Mouse (Mus musculus): ENCODE data around the gene Lrrc4. TPM values are rescaled to one million over a fixed set of nuclear protein-coding genes. Genes with fewer than 3 reads are reported as not detected.

Lrrc4 gene
- polyA plus RNA-seq, 1 experiment from 2014 or later, result 0.56 TPM

DNA sequence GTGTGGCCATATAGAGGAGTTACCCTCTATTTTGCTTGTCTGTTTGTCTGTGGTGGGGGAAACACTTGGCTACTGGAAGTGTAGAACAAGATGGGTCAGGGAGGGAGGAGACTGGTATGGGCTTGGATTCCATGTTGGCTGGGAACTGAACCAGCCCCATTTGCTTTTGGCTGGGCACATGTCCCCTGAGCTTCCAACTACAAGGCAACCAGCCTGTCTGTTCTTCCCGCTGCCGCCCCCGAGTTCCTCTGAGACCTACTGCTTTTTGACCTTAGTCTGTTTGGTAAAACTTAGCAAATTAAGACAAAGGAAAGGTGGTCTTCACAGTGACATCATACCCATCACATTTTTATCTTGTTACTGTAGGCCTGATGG, 40.9 kb upstream of the Lrrc4 start:
- H3K27me3 ChIP-seq (replicated peaks; ENCODE audit: control insufficient read depth, insufficient read depth, low read length), result no peaks in the 10 kb centered on the region
- no peak for DNase-seq (ENCODE audit: low spot score)
- WGBS, result 86% methylated on average over 3 of the region's 3 CpGs
- H3K27ac ChIP-seq (ENCODE audit: low read depth, low read length), result no peak overlapping the region
- H3K9ac ChIP-seq (ENCODE audit: low read depth, low read length), result no peak overlapping the region
- no peak overlapping the region for H3K4me3 ChIP-seq (ENCODE audit: low read depth, low read length)
- ATAC-seq (replicated peaks; ENCODE audit: low FRiP score), result no peak
- H3K4me1 ChIP-seq (replicated peaks; ENCODE audit: control insufficient read depth, insufficient read depth, low read length), result no peaks in the 10 kb centered on the region
- no peak overlapping the region for H3K4me2 ChIP-seq
- H3K36me3 ChIP-seq (ENCODE audit: control insufficient read depth, insufficient read depth, low read length), result no peaks in the 10 kb centered on the region; the same call in 1 of the 2 replicates
- no peaks in the 10 kb centered on the region for H3K9me3 ChIP-seq (ENCODE audit: control insufficient read depth, low read length)

- no peak for DNase-seq (ENCODE audit: low spot score)
- Histone ChIP-seq H3K4me2 (no peak overlapping the region), H3K36me3 (ENCODE audit: control insufficient read depth, insufficient read depth, low read length) (no peaks in the 10 kb centered on the region; the same call in 1 of the 2 replicates), H3K4me1 (replicated peaks; ENCODE audit: control insufficient read depth, insufficient read depth, low read length) (no peaks in the 10 kb centered on the region), H3K27me3 (replicated peaks; ENCODE audit: control insufficient read depth, insufficient read depth, low read length) (no peaks in the 10 kb centered on the region), H3K27ac (ENCODE audit: low read depth, low read length) (no peak overlapping the region), H3K9me3 (ENCODE audit: control insufficient read depth, low read length) (no peaks in the 10 kb centered on the region), H3K4me3 (ENCODE audit: low read depth, low read length) (no peak overlapping the region), H3K9ac (ENCODE audit: low read depth, low read length) (no peak overlapping the region)
- WGBS, result 66% methylated on average over 5 of the region's 5 CpGs
- ATAC-seq (replicated peaks; ENCODE audit: low FRiP score), result no peak
Measured at GRCm38 (mm10) chr6:28871725-28872420, 40.3 kb upstream of the Lrrc4 start.

DNA sequence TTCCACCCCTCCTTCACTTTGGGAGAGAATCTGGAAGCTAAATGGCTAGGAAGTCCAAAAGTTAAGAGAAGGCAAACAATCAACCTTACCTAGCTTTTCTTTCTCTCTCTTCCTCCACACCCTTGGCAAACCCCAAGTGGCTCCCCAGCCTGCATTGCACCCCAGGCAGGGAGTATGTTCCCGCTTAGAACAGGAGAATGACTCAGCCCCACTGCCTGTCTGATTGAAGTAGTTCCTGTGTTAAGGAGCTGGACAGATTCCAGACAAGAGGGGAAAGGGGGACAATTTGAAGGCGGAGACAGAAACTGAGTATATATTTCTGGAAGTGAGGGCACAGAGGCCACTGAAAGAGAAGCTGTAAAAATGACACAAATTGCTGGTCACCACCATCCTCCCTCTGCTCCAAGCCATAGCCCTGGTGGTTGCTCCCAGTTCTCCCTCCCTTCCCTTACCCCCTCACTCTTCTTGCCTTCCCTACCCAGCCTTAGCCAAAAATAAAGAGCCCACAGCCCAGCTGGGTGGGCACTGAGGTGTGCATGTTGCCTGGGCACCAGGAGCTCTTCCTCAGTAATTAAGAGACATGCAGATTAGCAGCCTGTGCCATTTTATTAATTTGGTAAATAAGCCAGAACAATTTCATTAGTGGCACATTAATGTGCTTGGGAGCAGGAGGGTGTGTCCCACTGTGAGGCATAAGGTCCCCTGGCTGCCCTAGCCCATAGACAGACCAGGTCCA, 36.1 kb upstream of the Lrrc4 start:
- WGBS, result 65% methylated on average over 2 of the region's 2 CpGs

DNA sequence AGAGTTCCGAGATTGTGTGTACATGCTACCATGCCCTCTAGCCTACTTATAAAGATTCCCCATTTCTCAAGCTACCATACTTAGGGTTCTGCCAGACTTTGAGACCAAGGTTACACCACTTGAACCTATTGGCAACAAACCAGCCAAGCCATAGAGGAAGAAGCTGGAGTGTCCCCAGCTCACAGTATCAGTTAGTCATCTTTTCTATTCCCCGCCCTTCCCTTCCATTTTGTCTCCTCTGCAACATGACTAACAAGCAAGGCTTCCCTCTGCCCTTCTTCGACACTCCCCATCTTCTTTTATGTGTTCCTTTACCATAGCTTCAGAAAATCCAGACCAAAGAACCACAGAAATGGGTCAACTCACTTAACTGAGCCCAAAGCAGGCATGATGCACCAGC, 34.7 kb upstream of the Lrrc4 start:
- Histone ChIP-seq H3K27ac (ENCODE audit: low read depth, low read length) (no peak overlapping the region), H3K4me3 (ENCODE audit: low read depth, low read length) (no peak overlapping the region), H3K9ac (ENCODE audit: low read depth, low read length) (no peak overlapping the region), H3K27me3 (replicated peaks; ENCODE audit: control insufficient read depth, insufficient read depth, low read length) (no peaks in the 10 kb centered on the region), H3K9me3 (ENCODE audit: control insufficient read depth, low read length) (no peaks in the 10 kb centered on the region), H3K4me1 (replicated peaks; ENCODE audit: control insufficient read depth, insufficient read depth, low read length) (no peaks in the 10 kb centered on the region), H3K4me2 (no peak overlapping the region), H3K36me3 (ENCODE audit: control insufficient read depth, insufficient read depth, low read length) (no peaks in the 10 kb centered on the region)
- ATAC-seq (replicated peaks; ENCODE audit: low FRiP score), result no peak
- no peak for DNase-seq (ENCODE audit: low spot score)
- 92% methylated on average over 3 of the region's 3 CpGs for WGBS

More for the DNA sequence above, 36.1 kb upstream of the Lrrc4 start:
- H3K4me1 ChIP-seq (replicated peaks; ENCODE audit: control insufficient read depth, insufficient read depth, low read length), result no peaks in the 10 kb centered on the region
- ATAC-seq (replicated peaks; ENCODE audit: low FRiP score), result no peak
- no peaks in the 10 kb centered on the region for H3K9me3 ChIP-seq (ENCODE audit: control insufficient read depth, low read length)
- DNase-seq (ENCODE audit: low spot score), result no peak
- H3K27me3 ChIP-seq (replicated peaks; ENCODE audit: control insufficient read depth, insufficient read depth, low read length), result no peaks in the 10 kb centered on the region
- no peak overlapping the region for H3K4me2 ChIP-seq
- H3K27ac ChIP-seq (ENCODE audit: low read depth, low read length), result no peak overlapping the region
- no peaks in the 10 kb centered on the region for H3K36me3 ChIP-seq (ENCODE audit: control insufficient read depth, insufficient read depth, low read length)
- H3K9ac ChIP-seq (ENCODE audit: low read depth, low read length), result no peak overlapping the region
- no peak overlapping the region for H3K4me3 ChIP-seq (ENCODE audit: low read depth, low read length)

DNA sequence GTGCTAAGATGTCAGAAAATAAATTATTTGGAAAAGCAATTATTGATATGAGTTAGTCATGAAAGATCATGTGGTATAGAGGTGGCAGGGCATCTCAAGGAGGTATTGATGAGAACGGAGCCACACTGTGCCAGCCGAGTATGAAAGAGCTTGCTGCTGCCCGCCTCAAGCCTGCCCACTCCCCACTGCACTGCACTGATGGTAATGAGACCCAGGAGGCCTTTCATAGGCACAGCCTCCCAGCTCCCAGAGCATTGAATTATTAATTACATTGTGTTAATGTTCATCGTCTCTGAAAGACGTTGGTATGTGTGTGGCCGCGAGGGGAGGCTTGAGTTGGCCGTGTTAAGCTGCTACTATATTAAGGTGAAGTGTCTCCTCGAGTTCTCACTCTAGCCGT, 33.6 kb upstream of the Lrrc4 start:
- Histone ChIP-seq H3K9me3 (ENCODE audit: control insufficient read depth, low read length) (no peaks in the 10 kb centered on the region), H3K27me3 (replicated peaks; ENCODE audit: control insufficient read depth, insufficient read depth, low read length) (no peaks in the 10 kb centered on the region), H3K36me3 (ENCODE audit: control insufficient read depth, insufficient read depth, low read length) (no peaks in the 10 kb centered on the region), H3K4me1 (replicated peaks; ENCODE audit: control insufficient read depth, insufficient read depth, low read length) (no peaks in the 10 kb centered on the region), H3K9ac (ENCODE audit: low read depth, low read length) (no peak overlapping the region), H3K4me2 (no peak overlapping the region), H3K4me3 (ENCODE audit: low read depth, low read length) (no peak overlapping the region), H3K27ac (ENCODE audit: low read depth, low read length) (no peak overlapping the region)
- no peak for ATAC-seq (replicated peaks; ENCODE audit: low FRiP score)
- no peak for DNase-seq (ENCODE audit: low spot score)
- 91% methylated on average over 10 of the region's 10 CpGs for WGBS

GRCm38 (mm10) chr6:28864684-28865083, 33.1 kb upstream of the Lrrc4 start:
- Histone ChIP-seq H3K4me2 (no peak overlapping the region), H3K9ac (ENCODE audit: low read depth, low read length) (no peak overlapping the region), H3K9me3 (ENCODE audit: control insufficient read depth, low read length) (no peaks in the 10 kb centered on the region), H3K27me3 (replicated peaks; ENCODE audit: control insufficient read depth, insufficient read depth, low read length) (no peaks in the 10 kb centered on the region), H3K27ac (ENCODE audit: low read depth, low read length) (no peak overlapping the region), H3K4me3 (ENCODE audit: low read depth, low read length) (no peak overlapping the region), H3K36me3 (ENCODE audit: control insufficient read depth, insufficient read depth, low read length) (no peaks in the 10 kb centered on the region), H3K4me1 (replicated peaks; ENCODE audit: control insufficient read depth, insufficient read depth, low read length) (no peaks in the 10 kb centered on the region)
- DNase-seq (ENCODE audit: low spot score) (no peak), ATAC-seq (replicated peaks; ENCODE audit: low FRiP score) (no peak)
- 58% methylated on average over 5 of the region's 5 CpGs for WGBS

DNA sequence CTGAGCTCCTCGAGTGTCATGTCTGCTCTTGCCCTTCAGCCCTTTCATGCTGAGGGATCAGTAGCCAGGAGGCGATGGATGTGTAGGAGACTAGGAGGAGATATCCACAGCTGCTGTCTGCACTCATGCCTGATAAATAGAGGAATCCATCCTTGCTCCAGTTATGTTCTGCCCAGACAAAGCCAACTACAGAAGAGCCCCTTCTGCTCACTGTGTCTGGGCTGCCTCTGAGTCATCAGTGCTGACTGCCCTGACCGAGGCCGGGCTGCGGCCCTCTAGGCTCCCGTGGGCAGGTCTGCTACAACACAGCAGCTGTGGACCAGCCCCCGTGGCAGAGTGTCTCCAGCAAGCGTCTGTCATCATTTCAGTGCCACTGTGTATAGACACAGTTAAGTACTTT, 30.8 kb upstream of the Lrrc4 start:
- WGBS, result 79% methylated on average over 8 of the region's 8 CpGs
- DNase-seq (ENCODE audit: low spot score) (no peak), ATAC-seq (replicated peaks; ENCODE audit: low FRiP score) (no peak)
- H3K36me3 ChIP-seq (ENCODE audit: control insufficient read depth, insufficient read depth, low read length), result no peaks in the 10 kb centered on the region
- peaks cover 9% of the 10 kb centered on the region for H3K4me1 ChIP-seq (replicated peaks; ENCODE audit: control insufficient read depth, insufficient read depth, low read length)
- no peak overlapping the region for H3K9ac ChIP-seq (ENCODE audit: low read depth, low read length)
- H3K27me3 ChIP-seq (replicated peaks; ENCODE audit: control insufficient read depth, insufficient read depth, low read length), result no peaks in the 10 kb centered on the region
- no peaks in the 10 kb centered on the region for H3K9me3 ChIP-seq (ENCODE audit: control insufficient read depth, low read length)
- H3K27ac ChIP-seq (ENCODE audit: low read depth, low read length), result no peak overlapping the region
- H3K4me2 ChIP-seq, result no peak overlapping the region
- no peak overlapping the region for H3K4me3 ChIP-seq (ENCODE audit: low read depth, low read length)

DNA sequence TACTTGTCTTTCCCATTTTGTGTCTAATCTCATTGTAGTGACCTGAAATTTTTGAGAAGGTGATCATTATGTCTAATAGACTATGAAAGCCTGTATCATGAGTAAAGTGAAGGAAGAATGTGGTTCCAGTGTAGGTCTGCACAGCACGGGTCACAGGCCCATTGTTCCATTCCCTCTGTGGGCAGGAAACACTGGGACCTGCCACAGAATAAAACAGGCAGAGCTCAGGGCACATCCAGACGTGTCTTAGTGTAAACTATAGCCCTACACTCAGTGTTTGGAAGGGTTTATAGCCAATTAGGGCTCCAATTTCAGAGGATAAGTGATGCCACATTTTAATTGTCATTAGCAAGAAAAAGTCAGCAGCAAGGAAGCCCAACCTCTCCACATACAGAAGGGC, 29.4 kb upstream of the Lrrc4 start:
- Histone ChIP-seq H3K27ac (ENCODE audit: low read depth, low read length) (no peak overlapping the region), H3K27me3 (replicated peaks; ENCODE audit: control insufficient read depth, insufficient read depth, low read length) (no peaks in the 10 kb centered on the region), H3K9ac (ENCODE audit: low read depth, low read length) (no peak overlapping the region), H3K4me2 (no peak overlapping the region), H3K36me3 (ENCODE audit: control insufficient read depth, insufficient read depth, low read length) (no peaks in the 10 kb centered on the region), H3K4me1 (replicated peaks; ENCODE audit: control insufficient read depth, insufficient read depth, low read length) (peaks cover 20% of the 10 kb centered on the region), H3K9me3 (ENCODE audit: control insufficient read depth, low read length) (no peaks in the 10 kb centered on the region), H3K4me3 (ENCODE audit: low read depth, low read length) (no peak overlapping the region)
- WGBS, result 57% methylated on average over 2 of the region's 2 CpGs
- DNase-seq (ENCODE audit: low spot score), result no peak
- no peak for ATAC-seq (replicated peaks; ENCODE audit: low FRiP score)

DNA sequence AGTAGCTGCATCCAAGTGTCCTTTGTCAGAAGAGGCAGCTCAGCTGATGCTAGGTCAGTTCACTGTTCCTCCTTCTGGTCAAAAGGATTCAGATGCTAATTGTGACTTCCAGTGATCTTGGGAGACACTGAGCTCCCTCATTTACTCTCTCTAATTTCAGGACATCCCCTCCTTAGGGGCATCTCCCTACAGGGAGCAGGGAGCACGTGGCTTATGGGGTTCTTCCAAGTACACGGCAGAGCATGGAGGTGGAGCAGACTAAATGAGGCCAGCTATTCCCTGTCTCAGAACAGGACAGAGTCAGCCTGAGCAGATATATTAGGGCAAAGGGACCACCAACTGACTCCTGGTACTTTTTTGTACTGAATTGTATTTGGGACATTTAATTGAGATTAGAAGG, 28.9 kb upstream of the Lrrc4 start:
- ATAC-seq (replicated peaks; ENCODE audit: low FRiP score) (no peak), DNase-seq (ENCODE audit: low spot score) (no peak)
- 75% methylated on average over 2 of the region's 2 CpGs for WGBS
- Histone ChIP-seq H3K4me2 (no peak overlapping the region), H3K9me3 (ENCODE audit: control insufficient read depth, low read length) (no peaks in the 10 kb centered on the region), H3K36me3 (ENCODE audit: control insufficient read depth, insufficient read depth, low read length) (no peaks in the 10 kb centered on the region), H3K27ac (ENCODE audit: low read depth, low read length) (no peak overlapping the region), H3K4me3 (ENCODE audit: low read depth, low read length) (no peak overlapping the region), H3K27me3 (replicated peaks; ENCODE audit: control insufficient read depth, insufficient read depth, low read length) (no peaks in the 10 kb centered on the region), H3K9ac (ENCODE audit: low read depth, low read length) (no peak overlapping the region), H3K4me1 (replicated peaks; ENCODE audit: control insufficient read depth, insufficient read depth, low read length) (peaks cover 22% of the 10 kb centered on the region)

Data from liver, embryonic 11.5 days (tissue).